Comparison of ENCODE assay signal across 8 mouse cellular contexts in genomic region chr19:45081841-45082550, GRCm38 (mm10). TPM values are rescaled to one million over a fixed set of nuclear protein-coding genes. Genes with fewer than 3 reads are reported as not detected.
DNase-seq lines count a peak whose midpoint lies in the region; ATAC-seq and TF ChIP-seq lines count a peak whose summit lies in the region.

No protein-coding gene starts in this region.

- H3K27me3 ChIP-seq in hindbrain, embryonic 14.5 days (ENCODE audit: control insufficient read depth, insufficient read depth, low read length) = peaks cover 78% of the 10 kb centered on the region
- peaks cover 92% of the 10 kb centered on the region for H3K27me3 ChIP-seq in hindbrain, embryonic 12.5 days
- no peaks in the 10 kb centered on the region for H3K27me3 ChIP-seq in cerebellum, adult 2 months (ENCODE audit: control insufficient read depth, insufficient read depth, low read length)

- H3K36me3 ChIP-seq in hindbrain, embryonic 14.5 days (replicated peaks; ENCODE audit: control insufficient read depth, insufficient read depth) = no peaks in the 10 kb centered on the region
- H3K36me3 ChIP-seq in hindbrain, embryonic 12.5 days = no peaks in the 10 kb centered on the region

- H3K4me3 ChIP-seq in hindbrain, embryonic 14.5 days (replicated peaks; ENCODE audit: low read length) = no peak overlapping the region
- no peak overlapping the region for H3K4me3 ChIP-seq in hindbrain, embryonic 12.5 days
- H3K4me3 ChIP-seq in cerebellum, adult 2 months (replicated peaks; ENCODE audit: insufficient read depth, low read depth, low read length) = no peak overlapping the region

- H3K9me3 ChIP-seq in hindbrain, embryonic 14.5 days (ENCODE audit: control insufficient read depth, low read length) = no peaks in the 10 kb centered on the region
- H3K9me3 ChIP-seq in hindbrain, embryonic 12.5 days (replicated peaks) = no peaks in the 10 kb centered on the region

- no peak overlapping the region for H3K4me2 ChIP-seq in hindbrain, embryonic 14.5 days (replicated peaks)
- H3K4me2 ChIP-seq in hindbrain, embryonic 12.5 days (replicated peaks) = no peak overlapping the region

- peaks cover 16% of the 10 kb centered on the region for H3K4me1 ChIP-seq in hindbrain, embryonic 14.5 days (replicated peaks; ENCODE audit: control insufficient read depth, insufficient read depth, low read length)
- peaks cover 30% of the 10 kb centered on the region for H3K4me1 ChIP-seq in hindbrain, embryonic 12.5 days
- peaks cover 9% of the 10 kb centered on the region; the same call in 1 of the 2 replicates for H3K4me1 ChIP-seq in cerebellum, adult 2 months (ENCODE audit: control insufficient read depth, insufficient read depth, low read length)

- WGBS in hindbrain, embryonic 14.5 days = 16% methylated on average over 11 of the region's 11 CpGs
- WGBS in hindbrain, embryonic 12.5 days = 18% methylated on average over 11 of the region's 11 CpGs
- 25% methylated on average over 11 of the region's 11 CpGs for WGBS in cerebellum, adult 2 months

- TF ChIP-seq POLR2A in cerebellum, adult 2 months (IDR thresholded peaks at IDR 0.05; ENCODE audit: borderline replicate concordance, insufficient read depth, low read length) = no peak

- TF ChIP-seq CTCF in cerebellum, adult 2 months (IDR thresholded peaks at IDR 0.05; ENCODE audit: borderline replicate concordance, insufficient read depth, low read depth, low read length) = peak; percentile 37; the same call in 1 of the 2 replicates

- H3K9ac ChIP-seq in hindbrain, embryonic 14.5 days = no peak overlapping the region
- H3K9ac ChIP-seq in hindbrain, embryonic 12.5 days = no peak overlapping the region

- H3K27ac ChIP-seq in hindbrain, embryonic 14.5 days = no peak overlapping the region
- no peak overlapping the region for H3K27ac ChIP-seq in hindbrain, embryonic 12.5 days
- no peak overlapping the region for H3K27ac ChIP-seq in cerebellum, adult 2 months (ENCODE audit: insufficient read depth, low read length)

- ATAC-seq in hindbrain, embryonic 14.5 days (ENCODE audit: low FRiP score) = no peak
- ATAC-seq in hindbrain, embryonic 12.5 days (ENCODE audit: low FRiP score) = no peak

- peak; percentile 57 for DNase-seq in hindbrain, embryonic 14.5 days (ENCODE audit: low spot score)
- peak; percentile 61 for DNase-seq in urinary bladder, postnatal 14 days (ENCODE audit: low spot score)
- no peak for DNase-seq in urinary bladder, adult 2 months (ENCODE audit: low spot score)
- DNase-seq in cerebellum, adult 2 months = peak; percentile 33 to 40
- peak; percentile 80 for DNase-seq in kidney, postnatal 10 days
- peak; percentile 86 for DNase-seq in retina, embryonic 14.5 days (ENCODE audit: low spot score)
- no peak for DNase-seq in layer of hippocampus, adult 9-11 months

RNA-seq across cellular contexts. Expression of gene Kazald1, which starts 7.0 kb away (rescaled TPM):
- 2.5 and 4.9 TPM in 2 replicates for polyA plus RNA-seq in hindbrain, embryonic 14.5 days (2014; fragmentation: Nextera tagmentation; extraction: Ambion mirVana)
- polyA plus RNA-seq in hindbrain, embryonic 12.5 days (2016; fragmentation: Nextera tagmentation; extraction: Ambion mirVana) = 9.4 and 14.1 TPM in 2 replicates
- 24.9 and 25.1 TPM in 2 replicates for polyA plus RNA-seq in urinary bladder, adult 2 months (2012; rRNA removed)
- 13.4 and 15.0 TPM in 2 replicates for polyA plus RNA-seq in cerebellum, adult 2 months (2012; rRNA removed)

RNA-seq across cellular contexts. Expression of gene Sfxn3, which starts 34.7 kb away (rescaled TPM):
- polyA plus RNA-seq in hindbrain, embryonic 14.5 days (2014; fragmentation: Nextera tagmentation; extraction: Ambion mirVana) = 67.8 and 77.0 TPM in 2 replicates
- 38.2 and 41.6 TPM in 2 replicates for polyA plus RNA-seq in hindbrain, embryonic 12.5 days (2016; fragmentation: Nextera tagmentation; extraction: Ambion mirVana)
- 46.3 and 51.2 TPM in 2 replicates for polyA plus RNA-seq in urinary bladder, adult 2 months (2012; rRNA removed)
- polyA plus RNA-seq in cerebellum, adult 2 months (2012; rRNA removed) = 90.5 and 91.6 TPM in 2 replicates

RNA-seq across cellular contexts. Expression of gene Pdzd7, which starts 36.5 kb away (rescaled TPM):
- 2.5 and 2.9 TPM in 2 replicates for polyA plus RNA-seq in hindbrain, embryonic 14.5 days (2014; fragmentation: Nextera tagmentation; extraction: Ambion mirVana)
- 0.72 and 0.81 TPM in 2 replicates for polyA plus RNA-seq in hindbrain, embryonic 12.5 days (2016; fragmentation: Nextera tagmentation; extraction: Ambion mirVana)
- 0.99 and 1.1 TPM in 2 replicates for polyA plus RNA-seq in urinary bladder, adult 2 months (2012; rRNA removed)
- polyA plus RNA-seq in cerebellum, adult 2 months (2012; rRNA removed) = 7.6 and 9.1 TPM in 2 replicates

Comparison
In these comparisons a context has a peak if more than half of its experiments do, and no peak if none do; other contexts are left out.
1. DNase-seq: peak in hindbrain, embryonic 14.5 days (single experiment), urinary bladder, postnatal 14 days (single experiment), cerebellum, adult 2 months (2 of 2), kidney, postnatal 10 days (single experiment) and retina, embryonic 14.5 days (single experiment); none in urinary bladder, adult 2 months (single experiment) and layer of hippocampus, adult 9-11 months (single experiment).